Mouse (Mus musculus) thymus, postnatal 10 days (tissue): ENCODE results near the gene Plagl2.
A peak's percentile ranks its signal among the peaks of the same experiment; 100 is the strongest.

Experiments
- DNase-seq, 2 experiments: peaks; one replicate each; pipeline ENCODE4 v3.0.0; 2021; ENCODE audit warnings: low spot score in 2 of 2

Gene Plagl2

GRCm38 (mm10) chr2:153239021-153239859, 2.0 kb downstream of the Plagl2 start:
- DNase-seq = no peak

DNA sequence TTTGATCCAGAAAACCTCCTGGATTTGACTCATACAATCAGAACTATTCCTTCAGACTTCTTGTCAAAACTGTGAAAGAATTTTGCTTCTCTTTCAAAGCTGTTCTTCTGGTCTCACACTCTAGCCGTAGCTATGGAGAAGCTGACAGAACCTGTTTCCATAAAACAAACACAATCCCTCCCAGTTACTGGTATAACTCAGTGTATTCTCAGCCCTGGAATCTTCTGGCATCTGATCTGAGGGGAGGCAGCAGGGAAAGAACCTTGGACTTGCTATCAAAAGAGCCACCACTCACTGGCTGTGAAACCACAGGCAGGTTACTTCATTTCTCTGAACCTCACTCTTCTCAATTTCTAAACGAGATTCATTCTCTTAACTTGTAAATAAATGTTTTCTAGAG, 2.8 kb downstream of the Plagl2 start:
- no peak for DNase-seq

DNA sequence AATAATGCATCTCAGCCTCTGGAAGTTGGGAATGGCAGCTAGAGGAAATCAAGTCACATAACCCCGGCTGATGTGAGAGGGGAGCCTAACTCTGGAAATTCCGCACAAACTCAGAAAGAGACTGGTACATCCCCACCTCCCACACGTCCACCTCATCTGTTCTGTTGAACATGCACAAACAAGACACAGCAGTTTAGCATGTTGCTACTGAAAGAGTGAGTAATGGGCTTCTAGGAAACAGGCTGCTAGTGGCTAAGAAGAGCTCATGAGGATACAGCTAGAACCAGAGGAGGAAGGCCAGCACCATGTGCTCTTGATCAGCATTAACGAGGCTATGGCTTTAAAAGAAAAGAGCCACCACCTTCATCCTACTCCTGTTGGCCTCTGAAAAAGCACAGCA, 3.3 kb downstream of the Plagl2 start:
- DNase-seq = no peak

GRCm38 (mm10) chr2:153237193-153237592, 4.0 kb downstream of the Plagl2 start:
- DNase-seq = no peak

DNA sequence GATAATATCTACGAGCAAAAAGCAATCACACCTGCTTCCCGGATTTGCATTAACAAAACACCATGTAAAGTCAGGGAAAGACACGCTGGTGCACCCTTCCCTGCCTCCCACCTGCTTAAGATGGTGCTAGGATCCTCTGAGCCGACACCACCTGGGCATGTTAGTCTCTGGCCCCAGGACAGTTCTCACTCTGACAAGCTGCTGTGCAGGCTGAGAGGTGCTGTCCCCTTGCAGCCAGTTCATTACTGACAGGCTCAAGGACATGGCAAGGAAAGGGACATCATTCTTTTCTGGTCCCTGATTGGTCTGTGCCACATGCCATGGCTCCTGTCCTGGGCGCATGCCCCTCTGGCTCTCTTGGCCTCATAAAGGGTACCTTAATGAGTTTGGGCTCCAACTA, 12.7 kb downstream of the Plagl2 start:
- DNase-seq = no peak

DNA sequence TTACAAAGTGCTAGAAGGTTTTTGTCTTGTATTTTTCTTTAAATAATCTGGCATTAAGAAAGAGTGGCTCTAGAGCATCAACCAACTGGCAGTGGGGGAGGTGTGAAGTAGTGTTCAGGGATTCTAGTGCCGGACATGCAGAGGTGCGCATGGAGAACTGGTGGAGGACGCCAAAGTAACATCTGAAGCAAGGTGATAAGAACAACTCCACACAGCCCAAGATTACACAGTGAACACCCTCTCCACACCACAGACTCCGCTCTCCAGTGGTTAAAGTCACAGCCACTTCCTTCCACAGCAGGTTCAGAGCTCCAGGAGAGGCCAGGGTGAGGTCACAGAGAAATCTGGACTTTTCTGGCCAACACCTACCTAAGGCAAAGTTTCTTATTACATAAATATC, 13.3 kb downstream of the Plagl2 start:
- no peak for DNase-seq

DNA sequence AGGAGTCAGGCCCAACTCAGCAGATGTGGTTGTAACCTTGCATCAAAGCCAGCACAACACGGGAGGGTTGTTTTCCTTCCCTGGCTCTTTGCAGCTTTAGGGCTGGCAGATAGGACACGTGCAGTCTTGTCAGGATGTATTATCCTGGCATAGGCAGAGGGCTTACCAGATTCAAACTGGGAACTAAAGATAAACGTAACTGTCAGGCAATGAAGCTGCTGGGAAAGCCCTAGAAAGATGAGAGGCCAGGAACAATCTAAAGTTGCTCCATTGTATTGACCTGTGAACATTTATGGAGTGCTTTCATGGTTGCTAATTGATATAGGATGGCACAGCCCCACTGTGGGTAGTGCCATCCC, 15.7 kb downstream of the Plagl2 start:
- no peak for DNase-seq

GRCm38 (mm10) chr2:153224946-153225594, 16.2 kb downstream of the Plagl2 start, which contains the start of gene Tspyl3:
Tspyl3 (minus strand) TSS chr2:153225441.
- peak; percentile 69 to 75 for DNase-seq

- no peak for DNase-seq
Measured at GRCm38 (mm10) chr2:153222566-153222965, 18.7 kb downstream of the Plagl2 start.

DNA sequence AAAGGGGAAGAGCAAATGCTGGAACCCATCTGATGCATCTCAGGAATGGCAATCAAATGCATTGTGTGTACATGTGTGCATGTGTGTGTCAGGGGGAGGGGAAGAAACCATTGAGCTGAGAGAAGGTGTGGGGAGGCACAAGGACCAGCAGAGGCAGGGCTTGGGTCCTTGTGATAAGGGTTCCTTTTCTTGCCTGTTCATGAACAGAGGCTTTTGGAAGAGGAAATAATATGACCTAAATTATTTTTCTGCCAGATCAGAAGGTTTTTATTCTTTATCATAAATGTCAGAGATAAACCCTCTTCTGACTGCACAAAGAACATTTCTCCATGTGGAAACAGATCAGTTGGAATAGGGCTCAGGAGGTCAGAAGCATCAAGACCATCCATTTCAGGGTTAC, 19.1 kb downstream of the Plagl2 start:
- DNase-seq = no peak

DNA sequence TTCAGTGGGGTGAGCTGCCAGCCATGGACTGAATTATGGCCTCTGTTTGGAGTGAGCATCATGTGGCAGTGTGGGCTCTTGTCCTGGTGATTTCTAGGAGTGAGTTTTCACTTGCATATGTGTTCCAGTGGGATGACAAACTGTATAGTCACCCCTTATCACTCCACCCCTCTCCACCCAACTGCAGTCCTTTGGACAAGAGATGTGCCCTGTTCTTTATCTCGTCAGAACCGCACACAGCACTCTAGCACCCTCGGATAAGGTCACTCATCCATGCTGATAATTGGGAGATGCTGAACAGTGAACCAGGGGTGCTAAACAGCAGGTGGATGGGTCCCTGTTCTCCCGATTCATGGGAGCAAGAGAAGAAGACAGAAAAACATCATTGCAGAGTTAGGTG, 19.6 kb downstream of the Plagl2 start:
- DNase-seq = no peak

- DNase-seq = no peak
Measured at GRCm38 (mm10) chr2:153218516-153218915, 22.7 kb downstream of the Plagl2 start.

- no peak for DNase-seq
Measured at GRCm38 (mm10) chr2:153217826-153218340, 23.3 kb downstream of the Plagl2 start.

DNA sequence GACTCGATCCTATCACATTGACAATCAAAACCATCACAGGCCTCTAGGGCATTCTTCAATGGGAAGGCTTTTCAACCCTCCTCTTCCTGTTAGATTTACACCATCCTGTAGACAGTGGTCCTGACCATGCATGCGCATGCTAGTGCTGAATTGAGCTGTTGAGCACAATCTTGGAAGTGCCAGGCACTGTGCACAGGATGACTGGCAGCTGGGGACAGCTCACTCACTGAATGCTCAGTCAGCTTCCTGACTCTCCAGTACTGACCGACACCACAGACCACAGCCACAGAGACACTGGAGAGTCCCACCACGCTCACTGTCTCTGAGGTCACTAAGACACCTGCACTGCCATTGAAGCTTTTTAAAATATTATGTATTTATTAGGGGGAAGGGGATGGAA, 25.8 kb downstream of the Plagl2 start:
- no peak for DNase-seq

GRCm38 (mm10) chr2:153214771-153215259, 26.4 kb downstream of the Plagl2 start:
- DNase-seq = peak in 1 of 2 experiments; percentile 17

GRCm38 (mm10) chr2:153213351-153213750, 27.9 kb downstream of the Plagl2 start:
- DNase-seq = no peak

DNA sequence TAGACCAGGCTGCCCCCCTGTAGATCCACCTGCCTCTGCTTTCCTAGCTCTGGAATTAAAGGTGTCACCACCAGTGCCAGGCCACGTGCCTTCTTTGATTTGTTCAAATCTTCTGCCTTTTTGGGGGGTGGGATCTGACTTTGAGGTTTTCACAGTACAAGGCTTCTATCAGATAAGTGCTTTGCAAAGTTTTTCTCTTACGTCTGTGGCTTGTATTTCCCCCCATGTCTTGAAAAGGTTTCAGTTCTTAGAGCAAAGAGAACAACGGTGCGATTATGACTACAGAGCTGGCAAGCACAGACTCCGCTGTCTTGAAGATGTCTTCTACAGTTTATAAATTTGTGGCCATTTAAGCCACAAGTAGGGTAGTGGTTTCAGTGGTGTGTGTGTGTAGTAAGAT, 29.8 kb downstream of the Plagl2 start:
- peak in 1 of 2 experiments; percentile 11 for DNase-seq

- no peak for DNase-seq
Measured at GRCm38 (mm10) chr2:153209286-153209685, 31.9 kb downstream of the Plagl2 start.

GRCm38 (mm10) chr2:153208149-153208548, 33.1 kb downstream of the Plagl2 start:
- no peak for DNase-seq

DNA sequence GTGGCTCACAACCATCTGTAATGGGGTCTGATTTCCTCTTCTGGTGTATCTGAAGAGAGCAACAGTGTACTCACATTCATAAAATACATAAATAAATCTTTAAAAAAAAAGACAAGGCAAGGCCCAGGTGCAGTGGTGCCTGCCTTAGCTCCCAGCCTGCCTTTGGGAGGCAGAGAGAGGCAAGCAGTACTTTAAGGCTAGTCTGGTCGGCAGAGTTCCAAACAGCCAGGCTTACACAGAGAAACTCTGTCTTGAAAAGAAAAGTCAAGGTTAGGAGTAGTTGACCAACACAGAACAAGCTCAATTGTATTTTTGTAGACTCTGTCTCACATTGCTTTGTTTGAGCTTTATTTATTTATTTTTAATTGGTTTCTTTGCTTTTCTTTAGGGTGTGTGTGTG, 38.5 kb downstream of the Plagl2 start:
- DNase-seq = no peak

DNA sequence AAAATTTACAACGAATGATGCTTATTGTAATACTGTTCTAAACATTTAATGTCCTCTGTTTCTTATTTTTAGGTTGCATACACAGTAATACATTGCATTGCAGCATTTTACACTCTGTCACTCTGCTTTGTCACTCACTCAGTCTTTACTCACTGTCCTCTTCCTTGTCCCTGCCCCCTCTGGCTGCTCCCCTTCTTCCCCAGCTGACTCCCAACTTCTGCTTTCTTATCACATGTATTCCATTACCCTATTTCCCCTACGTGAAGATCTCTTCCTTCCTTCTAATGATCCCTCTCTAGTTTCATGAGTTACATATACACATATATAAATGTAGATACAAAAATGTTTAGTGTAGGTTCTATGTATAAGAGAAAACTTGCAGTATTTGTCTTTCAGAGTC, 42.1 kb downstream of the Plagl2 start:
- no peak for DNase-seq

DNA sequence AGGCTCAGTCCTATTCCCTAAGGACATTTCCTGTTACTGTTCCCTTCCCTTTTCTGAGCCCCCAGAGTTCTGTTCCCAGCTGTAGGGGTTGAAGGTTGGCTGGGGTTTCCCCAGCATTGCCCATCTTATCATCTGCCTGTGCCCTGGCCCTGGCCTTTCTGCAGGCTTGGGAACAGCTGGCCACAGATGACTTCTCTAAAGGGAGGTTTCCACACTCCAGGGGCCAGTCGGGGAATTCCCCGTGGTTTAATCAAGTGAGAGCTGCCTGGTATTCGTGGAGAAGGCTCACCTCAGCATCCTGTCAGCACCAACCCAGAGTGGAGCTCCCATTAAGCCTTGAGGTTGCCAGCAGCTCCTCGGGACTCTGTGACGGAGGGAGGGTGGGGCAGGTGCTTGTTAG, 42.7 kb downstream of the Plagl2 start:
- no peak for DNase-seq

- no peak for DNase-seq
Measured at GRCm38 (mm10) chr2:153194255-153194654, 47.0 kb downstream of the Plagl2 start.
